Mouse (Mus musculus): ENCODE data around the gene Btn1a1. TPM values are rescaled to one million over a fixed set of nuclear protein-coding genes. Genes with fewer than 3 reads are reported as not detected.
A peak's percentile ranks its signal among the peaks of the same experiment; 100 is the strongest.

The Btn1a1 gene
- total and polyA plus RNA-seq, 2 experiments from 2014 or later, result 0.18 TPM; not detected in 1

- H3K36me3 ChIP-seq (replicated peaks; ENCODE audit: control insufficient read depth, insufficient read depth, low read length), result no peaks in the 10 kb centered on the region
- H3K27ac ChIP-seq (ENCODE audit: low read depth), result no peak overlapping the region
- H3K9ac ChIP-seq (replicated peaks; ENCODE audit: low read depth, low read length), result no peak overlapping the region
- H3K4me1 ChIP-seq (ENCODE audit: control insufficient read depth, insufficient read depth), result no peaks in the 10 kb centered on the region
- WGBS, result 47% methylated on average over 5 of the region's 5 CpGs
- TF ChIP-seq EP300 (IDR thresholded peaks at IDR 0.05; ENCODE audit: low read depth), result no peak
- no peak for TF ChIP-seq CTCF (IDR thresholded peaks at IDR 0.05; ENCODE audit: low read depth)
- DNase-seq (ENCODE audit: low spot score), result no peak
- H3K4me2 ChIP-seq (ENCODE audit: low read depth, low read length), result no peak overlapping the region
- H3K9me3 ChIP-seq (replicated peaks; ENCODE audit: control insufficient read depth, low read length), result no peaks in the 10 kb centered on the region
- no peak overlapping the region for H3K4me3 ChIP-seq (ENCODE audit: low read depth, low read length)
- ATAC-seq (ENCODE audit: insufficient read depth, low read depth), result no peak
- H3K27me3 ChIP-seq (ENCODE audit: control insufficient read depth, insufficient read depth, low read length), result no peaks in the 10 kb centered on the region
These were observed 19.6 kb upstream of the Btn1a1 start for GRCm38 (mm10) chr13:23485271-23485670.

DNA sequence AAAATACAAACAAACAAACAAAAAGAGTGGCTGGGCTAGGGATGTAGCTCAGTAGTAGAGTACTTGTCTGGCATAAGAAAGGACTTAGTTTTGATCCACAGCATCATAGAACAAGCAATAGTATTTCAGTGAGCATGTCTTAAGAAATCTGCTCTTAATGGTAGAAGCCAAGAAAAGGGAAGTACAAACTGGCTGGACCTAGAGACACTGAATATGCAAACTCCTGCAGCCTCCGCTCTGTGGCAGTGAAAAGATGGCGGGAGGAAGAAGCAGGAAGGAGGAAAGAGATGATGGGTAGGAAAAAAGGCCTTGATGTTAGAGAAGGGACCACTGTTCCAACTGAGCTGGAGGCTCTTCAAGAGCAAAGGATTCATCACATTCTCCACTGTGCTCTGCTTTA lies 17.5 kb upstream of the Btn1a1 start:
- Histone ChIP-seq H3K27ac (ENCODE audit: low read depth) (no peak overlapping the region), H3K9ac (replicated peaks; ENCODE audit: low read depth, low read length) (no peak overlapping the region), H3K9me3 (replicated peaks; ENCODE audit: control insufficient read depth, low read length) (no peaks in the 10 kb centered on the region), H3K27me3 (ENCODE audit: control insufficient read depth, insufficient read depth, low read length) (no peaks in the 10 kb centered on the region), H3K36me3 (replicated peaks; ENCODE audit: control insufficient read depth, insufficient read depth, low read length) (no peaks in the 10 kb centered on the region), H3K4me1 (ENCODE audit: control insufficient read depth, insufficient read depth) (no peaks in the 10 kb centered on the region), H3K4me2 (ENCODE audit: low read depth, low read length) (no peak overlapping the region), H3K4me3 (ENCODE audit: low read depth, low read length) (no peak overlapping the region)
- no peak for TF ChIP-seq EP300 (IDR thresholded peaks at IDR 0.05; ENCODE audit: low read depth)
- no peak for TF ChIP-seq CTCF (IDR thresholded peaks at IDR 0.05; ENCODE audit: low read depth)
- no peak for DNase-seq (ENCODE audit: low spot score)
- 81% methylated on average over 2 of the region's 2 CpGs for WGBS
- no peak for ATAC-seq (ENCODE audit: insufficient read depth, low read depth)

- TF ChIP-seq CTCF (IDR thresholded peaks at IDR 0.05; ENCODE audit: low read depth) (no peak), EP300 (IDR thresholded peaks at IDR 0.05; ENCODE audit: low read depth) (no peak)
- no peaks in the 10 kb centered on the region for H3K4me1 ChIP-seq (ENCODE audit: control insufficient read depth, insufficient read depth)
- no peak overlapping the region for H3K4me3 ChIP-seq (ENCODE audit: low read depth, low read length)
- 21% methylated on average over 2 of the region's 2 CpGs for WGBS
- no peaks in the 10 kb centered on the region for H3K9me3 ChIP-seq (replicated peaks; ENCODE audit: control insufficient read depth, low read length)
- H3K4me2 ChIP-seq (ENCODE audit: low read depth, low read length), result no peak overlapping the region
- ATAC-seq (ENCODE audit: insufficient read depth, low read depth) (no peak), DNase-seq (ENCODE audit: low spot score) (no peak)
- no peak overlapping the region for H3K9ac ChIP-seq (replicated peaks; ENCODE audit: low read depth, low read length)
- H3K27me3 ChIP-seq (ENCODE audit: control insufficient read depth, insufficient read depth, low read length), result no peaks in the 10 kb centered on the region
- no peaks in the 10 kb centered on the region for H3K36me3 ChIP-seq (replicated peaks; ENCODE audit: control insufficient read depth, insufficient read depth, low read length)
- no peak overlapping the region for H3K27ac ChIP-seq (ENCODE audit: low read depth)
These were observed 10.0 kb upstream of the Btn1a1 start for GRCm38 (mm10) chr13:23475658-23476057.

GRCm38 (mm10) chr13:23466911-23467310 lies 1.2 kb upstream of the Btn1a1 start:
- Histone ChIP-seq H3K9ac (replicated peaks; ENCODE audit: low read depth, low read length) (no peak overlapping the region), H3K4me1 (ENCODE audit: control insufficient read depth, insufficient read depth) (peaks cover 17% of the 10 kb centered on the region), H3K36me3 (replicated peaks; ENCODE audit: control insufficient read depth, insufficient read depth, low read length) (no peaks in the 10 kb centered on the region), H3K4me2 (ENCODE audit: low read depth, low read length) (no peak overlapping the region), H3K27ac (ENCODE audit: low read depth) (no peak overlapping the region), H3K9me3 (replicated peaks; ENCODE audit: control insufficient read depth, low read length) (no peaks in the 10 kb centered on the region), H3K27me3 (ENCODE audit: control insufficient read depth, insufficient read depth, low read length) (no peaks in the 10 kb centered on the region), H3K4me3 (ENCODE audit: low read depth, low read length) (no peak overlapping the region)
- ATAC-seq (ENCODE audit: insufficient read depth, low read depth) (peak; percentile 51), DNase-seq (ENCODE audit: low spot score) (no peak)
- no peak for TF ChIP-seq CTCF (IDR thresholded peaks at IDR 0.05; ENCODE audit: low read depth)
- no peak for TF ChIP-seq EP300 (IDR thresholded peaks at IDR 0.05; ENCODE audit: low read depth)
- WGBS, result 12% methylated on average over 9 of the region's 9 CpGs

DNA sequence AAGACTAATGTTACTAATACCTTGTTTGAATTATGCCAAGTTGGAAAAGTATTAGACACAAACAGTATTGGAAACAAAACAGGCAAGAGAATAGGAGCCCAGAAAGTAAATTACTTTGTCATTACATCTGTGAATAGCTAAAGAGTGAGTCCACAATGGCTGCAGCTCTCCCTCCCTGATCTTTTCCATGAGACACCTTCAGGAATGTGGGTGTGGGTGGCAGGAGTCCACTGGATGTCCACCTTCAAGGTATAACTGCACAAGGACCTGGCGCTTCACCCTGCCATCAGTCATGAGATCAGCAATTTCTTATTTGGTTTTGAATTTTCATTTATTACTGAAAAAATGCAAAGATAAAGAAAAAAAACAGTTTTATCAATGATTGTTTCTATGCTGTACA lies 605 bp upstream of the Btn1a1 start:
- no peak for TF ChIP-seq EP300 (IDR thresholded peaks at IDR 0.05; ENCODE audit: low read depth)
- TF ChIP-seq CTCF (IDR thresholded peaks at IDR 0.05; ENCODE audit: low read depth), result no peak
- H3K9ac ChIP-seq (replicated peaks; ENCODE audit: low read depth, low read length), result no peak overlapping the region
- DNase-seq (ENCODE audit: low spot score) (no peak), ATAC-seq (ENCODE audit: insufficient read depth, low read depth) (no peak)
- no peak overlapping the region for H3K4me2 ChIP-seq (ENCODE audit: low read depth, low read length)
- H3K27me3 ChIP-seq (ENCODE audit: control insufficient read depth, insufficient read depth, low read length), result no peaks in the 10 kb centered on the region
- H3K9me3 ChIP-seq (replicated peaks; ENCODE audit: control insufficient read depth, low read length), result no peaks in the 10 kb centered on the region
- H3K4me1 ChIP-seq (ENCODE audit: control insufficient read depth, insufficient read depth), result peaks cover 17% of the 10 kb centered on the region
- WGBS, result 82% methylated on average over 1 of the region's 1 CpGs
- no peak overlapping the region for H3K4me3 ChIP-seq (ENCODE audit: low read depth, low read length)
- H3K27ac ChIP-seq (ENCODE audit: low read depth), result no peak overlapping the region
- no peaks in the 10 kb centered on the region for H3K36me3 ChIP-seq (replicated peaks; ENCODE audit: control insufficient read depth, insufficient read depth, low read length)

- Histone ChIP-seq H3K36me3 (replicated peaks; ENCODE audit: control insufficient read depth, insufficient read depth, low read length) (no peaks in the 10 kb centered on the region), H3K27me3 (ENCODE audit: control insufficient read depth, insufficient read depth, low read length) (no peaks in the 10 kb centered on the region), H3K9me3 (replicated peaks; ENCODE audit: control insufficient read depth, low read length) (no peaks in the 10 kb centered on the region), H3K9ac (replicated peaks; ENCODE audit: low read depth, low read length) (0 out of 2 replicates have a peak overlapping the region, but pooled peaks have one; percentile 0), H3K4me1 (ENCODE audit: control insufficient read depth, insufficient read depth) (peaks cover 17% of the 10 kb centered on the region), H3K4me2 (ENCODE audit: low read depth, low read length) (peak overlapping the region; percentile 77), H3K4me3 (ENCODE audit: low read depth, low read length) (peak overlapping the region; percentile 59), H3K27ac (ENCODE audit: low read depth) (no peak overlapping the region)
- ATAC-seq (ENCODE audit: insufficient read depth, low read depth) (no peak), DNase-seq (ENCODE audit: low spot score) (no peak)
- TF ChIP-seq EP300 (IDR thresholded peaks at IDR 0.05; ENCODE audit: low read depth), result no peak
- TF ChIP-seq CTCF (IDR thresholded peaks at IDR 0.05; ENCODE audit: low read depth), result no peak
- WGBS, result 5% methylated on average over 11 of the region's 11 CpGs
These were observed 797 bp downstream of the Btn1a1 start for GRCm38 (mm10) chr13:23464841-23465366.
